Mouse (Mus musculus): ENCODE measurements around the gene Myo16. TPM values are rescaled to one million over a fixed set of nuclear protein-coding genes. Genes with fewer than 3 reads are reported as not detected.
A peak's percentile ranks its signal among the peaks of the same experiment; 100 is the strongest.

Gene Myo16
- polyA plus RNA-seq, 1 experiment from 2014 or later: 0.70 TPM

GRCm38 (mm10) chr8:10574096-10574495 lies 420.4 kb downstream of the Myo16 start:
- TF ChIP-seq CTCF (IDR thresholded peaks at IDR 0.05; ENCODE audit: low read depth): peak; percentile 93
- ATAC-seq (ENCODE audit: insufficient read depth) (no peak), DNase-seq (peak; percentile 92)
- Histone ChIP-seq H3K27me3 (ENCODE audit: insufficient read depth, low read length) (no peaks in the 10 kb centered on the region), H3K9ac (no peak overlapping the region), H3K9me3 (ENCODE audit: low read depth, low read length) (no peaks in the 10 kb centered on the region), H3K4me2 (peak overlapping the region; percentile 8; the same call in 1 of the 2 replicates), H3K27ac (ENCODE audit: low read depth) (no peak overlapping the region), H3K4me1 (ENCODE audit: insufficient read depth) (no peaks in the 10 kb centered on the region), H3K4me3 (ENCODE audit: low read depth, low read length) (no peak overlapping the region), H3K36me3 (ENCODE audit: insufficient read depth) (no peaks in the 10 kb centered on the region)
- 10% methylated on average over 6 of the region's 6 CpGs for WGBS

GRCm38 (mm10) chr8:10575244-10575643 lies 421.5 kb downstream of the Myo16 start:
- DNase-seq (no peak), ATAC-seq (ENCODE audit: insufficient read depth) (no peak)
- no peak overlapping the region for H3K4me2 ChIP-seq
- TF ChIP-seq CTCF (IDR thresholded peaks at IDR 0.05; ENCODE audit: low read depth): no peak
- no peak overlapping the region for H3K27ac ChIP-seq (ENCODE audit: low read depth)
- no peak overlapping the region for H3K4me3 ChIP-seq (ENCODE audit: low read depth, low read length)
- H3K27me3 ChIP-seq (ENCODE audit: insufficient read depth, low read length): no peaks in the 10 kb centered on the region
- H3K9ac ChIP-seq: no peak overlapping the region
- WGBS: 97% methylated on average over 10 of the region's 10 CpGs
- H3K4me1 ChIP-seq (ENCODE audit: insufficient read depth): no peaks in the 10 kb centered on the region
- no peaks in the 10 kb centered on the region for H3K36me3 ChIP-seq (ENCODE audit: insufficient read depth)
- no peaks in the 10 kb centered on the region for H3K9me3 ChIP-seq (ENCODE audit: low read depth, low read length)

- H3K36me3 ChIP-seq (ENCODE audit: insufficient read depth): no peaks in the 10 kb centered on the region
- H3K4me2 ChIP-seq: 0 out of 2 replicates have a peak overlapping the region, but pooled peaks have one; percentile 10
- 21% methylated on average over 10 of the region's 14 CpGs for WGBS
- no peaks in the 10 kb centered on the region for H3K4me1 ChIP-seq (ENCODE audit: insufficient read depth)
- H3K27ac ChIP-seq (ENCODE audit: low read depth): no peak overlapping the region
- no peak for TF ChIP-seq CTCF (IDR thresholded peaks at IDR 0.05; ENCODE audit: low read depth)
- H3K4me3 ChIP-seq (ENCODE audit: low read depth, low read length): no peak overlapping the region
- H3K9me3 ChIP-seq (ENCODE audit: low read depth, low read length): no peaks in the 10 kb centered on the region
- ATAC-seq (ENCODE audit: insufficient read depth) (peak; percentile 47; the same call in 1 of the 2 replicates), DNase-seq (peak; percentile 25)
- no peaks in the 10 kb centered on the region for H3K27me3 ChIP-seq (ENCODE audit: insufficient read depth, low read length)
- H3K9ac ChIP-seq: no peak overlapping the region
Observed at GRCm38 (mm10) chr8:10586956-10587744, 433.4 kb downstream of the Myo16 start.

- Histone ChIP-seq H3K27me3 (ENCODE audit: insufficient read depth, low read length) (no peaks in the 10 kb centered on the region), H3K4me1 (ENCODE audit: insufficient read depth) (no peaks in the 10 kb centered on the region), H3K4me3 (ENCODE audit: low read depth, low read length) (no peak overlapping the region), H3K9me3 (ENCODE audit: low read depth, low read length) (no peaks in the 10 kb centered on the region), H3K36me3 (ENCODE audit: insufficient read depth) (no peaks in the 10 kb centered on the region), H3K9ac (no peak overlapping the region), H3K4me2 (no peak overlapping the region), H3K27ac (ENCODE audit: low read depth) (no peak overlapping the region)
- WGBS: 77% methylated on average over 11 of the region's 11 CpGs
- ATAC-seq (ENCODE audit: insufficient read depth) (no peak), DNase-seq (no peak)
- no peak for TF ChIP-seq CTCF (IDR thresholded peaks at IDR 0.05; ENCODE audit: low read depth)
Observed at GRCm38 (mm10) chr8:10589422-10589933, 435.8 kb downstream of the Myo16 start.

- DNase-seq: no peak
- ATAC-seq (ENCODE audit: insufficient read depth): no peak
- TF ChIP-seq CTCF (IDR thresholded peaks at IDR 0.05; ENCODE audit: low read depth): no peak
- no peak overlapping the region for H3K4me3 ChIP-seq (ENCODE audit: low read depth, low read length)
- H3K27ac ChIP-seq (ENCODE audit: low read depth): no peak overlapping the region
- 88% methylated on average over 6 of the region's 6 CpGs for WGBS
- H3K9ac ChIP-seq: no peak overlapping the region
- no peak overlapping the region for H3K4me2 ChIP-seq
- no peaks in the 10 kb centered on the region for H3K27me3 ChIP-seq (ENCODE audit: insufficient read depth, low read length)
- H3K36me3 ChIP-seq (ENCODE audit: insufficient read depth): no peaks in the 10 kb centered on the region
- no peaks in the 10 kb centered on the region for H3K9me3 ChIP-seq (ENCODE audit: low read depth, low read length)
- H3K4me1 ChIP-seq (ENCODE audit: insufficient read depth): no peaks in the 10 kb centered on the region
Observed at GRCm38 (mm10) chr8:10592917-10593316, 439.2 kb downstream of the Myo16 start.

GRCm38 (mm10) chr8:10596353-10596752 lies 442.6 kb downstream of the Myo16 start:
- Histone ChIP-seq H3K9ac (no peak overlapping the region), H3K27me3 (ENCODE audit: insufficient read depth, low read length) (no peaks in the 10 kb centered on the region), H3K36me3 (ENCODE audit: insufficient read depth) (no peaks in the 10 kb centered on the region), H3K4me3 (ENCODE audit: low read depth, low read length) (no peak overlapping the region), H3K9me3 (ENCODE audit: low read depth, low read length) (no peaks in the 10 kb centered on the region), H3K4me1 (ENCODE audit: insufficient read depth) (no peaks in the 10 kb centered on the region), H3K27ac (ENCODE audit: low read depth) (no peak overlapping the region), H3K4me2 (no peak overlapping the region)
- no peak for TF ChIP-seq CTCF (IDR thresholded peaks at IDR 0.05; ENCODE audit: low read depth)
- WGBS: 81% methylated on average over 3 of the region's 3 CpGs
- ATAC-seq (ENCODE audit: insufficient read depth) (no peak), DNase-seq (no peak)

GRCm38 (mm10) chr8:10597595-10597994 lies 443.9 kb downstream of the Myo16 start:
- Histone ChIP-seq H3K36me3 (ENCODE audit: insufficient read depth) (no peaks in the 10 kb centered on the region), H3K9ac (no peak overlapping the region), H3K9me3 (ENCODE audit: low read depth, low read length) (no peaks in the 10 kb centered on the region), H3K4me1 (ENCODE audit: insufficient read depth) (no peaks in the 10 kb centered on the region), H3K27me3 (ENCODE audit: insufficient read depth, low read length) (no peaks in the 10 kb centered on the region), H3K4me2 (no peak overlapping the region), H3K4me3 (ENCODE audit: low read depth, low read length) (no peak overlapping the region), H3K27ac (ENCODE audit: low read depth) (no peak overlapping the region)
- DNase-seq (no peak), ATAC-seq (ENCODE audit: insufficient read depth) (no peak)
- no peak for TF ChIP-seq CTCF (IDR thresholded peaks at IDR 0.05; ENCODE audit: low read depth)
- WGBS: 76% methylated on average over 5 of the region's 5 CpGs
